Mouse (Mus musculus) midbrain, embryonic 10.5 days (tissue): ENCODE measurements at regions not wholly inside any gene's neighbourhood (a gene's known extent, or its start where the extent isn't known, plus 50 kb on each side); places are given as distances from the start of the nearest gene placed in this dataset.

ENCODE experiments used
- DNase-seq: peaks from one replicate; pipeline ENCODE4 v3.0.0-alpha.2; 2017; ENCODE audit warnings: low spot score
- H3K27ac ChIP-seq: fragments of 300-500 bp; sonication (generic); replicated peaks from 2 replicates; pipeline ENCODE4 v1.5.1; 2016; ENCODE audit warnings: mild to moderate bottlenecking
- H3K27me3 ChIP-seq: fragments of 300-500 bp; sonication (generic); 2 replicates; pipeline ENCODE4 v1.6.1; 2016; ENCODE audit warnings: low read depth, mild to moderate bottlenecking; ENCODE audit not compliant: poor library complexity, severe bottlenecking
- H3K36me3 ChIP-seq: fragments of 300-500 bp; sonication (generic); 2 replicates; pipeline ENCODE4 v1.6.1; 2016; ENCODE audit warnings: mild to moderate bottlenecking, moderate library complexity
- H3K4me1 ChIP-seq: fragments of 300-500 bp; sonication (generic); 2 replicates; pipeline ENCODE4 v1.6.1; 2016
- H3K4me3 ChIP-seq: fragments of 300-500 bp; sonication (generic); 2 replicates; pipeline ENCODE4 v1.5.1; 2016; ENCODE audit warnings: mild to moderate bottlenecking, moderate library complexity
- H3K9me3 ChIP-seq: fragments of 300-500 bp; sonication (generic); replicated peaks from 2 replicates; pipeline ENCODE4 v1.6.1; 2016; ENCODE audit warnings: mild to moderate bottlenecking
- WGBS: fragments of 180-500 bp; shearing (Covaris S2); methylation state at CpG from one replicate; pipeline ENCODE4 v1.1.7; 2016; 5-methylcytosine and 5-hydroxymethylcytosine counted together

DNA sequence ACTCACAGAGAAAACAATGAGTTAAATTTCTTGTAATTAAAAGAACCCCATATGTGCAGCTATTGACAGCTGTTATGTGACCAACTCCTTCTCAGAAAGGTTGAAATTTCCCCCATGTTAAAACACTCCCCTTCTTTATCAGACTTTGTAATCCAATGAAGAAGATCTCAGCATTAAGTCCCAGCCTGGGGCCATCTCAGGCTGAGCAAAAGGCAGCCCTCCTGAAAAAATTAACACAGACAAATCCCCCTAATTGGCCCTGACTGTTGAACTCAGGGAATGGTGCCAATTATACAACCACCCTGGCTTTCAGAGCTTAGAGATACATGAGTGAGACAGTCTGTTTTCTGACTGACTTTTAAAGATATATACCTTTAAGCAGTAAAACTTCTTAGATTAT, 454.9 kb upstream of the Atp11b start:
- Histone ChIP-seq H3K36me3 (no peaks in the 10 kb centered on the region), H3K27ac (no peak overlapping the region), H3K27me3 (no peaks in the 10 kb centered on the region), H3K9me3 (peaks cover 16% of the 10 kb centered on the region; the same call in 1 of the 2 replicates), H3K4me3 (no peak overlapping the region), H3K4me1 (peaks cover 3% of the 10 kb centered on the region; the same call in 1 of the 2 replicates)
- no peak for DNase-seq

DNA sequence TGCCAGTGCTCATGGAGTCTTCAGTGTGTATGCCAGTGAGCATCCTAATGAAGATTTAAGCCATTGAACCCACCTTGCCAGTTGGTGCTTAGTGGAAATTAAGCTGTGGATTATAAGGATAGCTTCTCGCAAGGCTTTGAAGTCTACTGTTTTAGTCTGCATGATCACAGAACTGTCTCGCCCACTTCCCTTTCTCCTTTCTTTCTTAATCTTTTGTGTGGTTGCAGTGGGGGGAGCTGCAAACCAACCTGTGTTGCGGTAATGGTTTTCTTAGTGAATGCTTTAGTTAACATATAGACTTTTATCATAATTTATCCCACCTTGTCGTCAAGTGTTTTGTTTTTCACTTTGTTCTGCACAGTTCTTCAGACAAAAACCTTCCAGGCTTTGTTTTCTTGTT, 447.9 kb upstream of the Atp11b start:
- no peaks in the 10 kb centered on the region for H3K4me1 ChIP-seq
- peaks cover 12% of the 10 kb centered on the region; the same call in 1 of the 2 replicates for H3K9me3 ChIP-seq
- DNase-seq: no peak
- WGBS: 89% methylated on average over 4 of the region's 4 CpGs
- no peaks in the 10 kb centered on the region for H3K36me3 ChIP-seq
- H3K27me3 ChIP-seq: no peaks in the 10 kb centered on the region
- no peak overlapping the region for H3K4me3 ChIP-seq
- no peak overlapping the region for H3K27ac ChIP-seq

DNA sequence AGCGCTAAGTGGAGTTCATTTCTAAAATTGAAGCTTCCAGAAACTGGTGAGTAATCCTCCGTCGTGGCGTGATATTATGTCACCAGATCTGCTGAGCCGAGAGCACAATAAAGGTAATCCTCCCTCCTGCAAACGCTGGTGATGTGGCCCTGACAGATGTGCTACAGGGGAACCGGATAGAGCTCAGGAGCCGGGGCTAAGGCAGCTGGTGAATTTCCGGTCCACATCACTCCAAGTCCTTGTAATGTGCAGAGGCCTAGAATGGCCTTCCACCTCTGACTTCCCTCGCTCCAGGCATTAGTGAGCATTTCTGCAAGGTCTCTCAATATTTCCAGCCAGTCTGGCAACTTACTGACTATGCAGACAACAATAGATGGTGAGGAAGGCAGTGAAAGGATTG, 439.7 kb upstream of the Atp11b start:
- WGBS: 89% methylated on average over 10 of the region's 10 CpGs
- DNase-seq: no peak

GRCm38 (mm10) chr3:35315162-35315561, 438.7 kb upstream of the Atp11b start:
- no peak for DNase-seq
- WGBS: 93% methylated on average over 6 of the region's 6 CpGs

More for the DNA sequence above, 439.7 kb upstream of the Atp11b start:
- Histone ChIP-seq H3K4me3 (no peak overlapping the region), H3K27me3 (no peaks in the 10 kb centered on the region), H3K4me1 (peaks cover 7% of the 10 kb centered on the region), H3K9me3 (no peaks in the 10 kb centered on the region), H3K36me3 (no peaks in the 10 kb centered on the region), H3K27ac (no peak overlapping the region)

GRCm38 (mm10) chr3:35318348-35318747, 435.6 kb upstream of the Atp11b start:
- Histone ChIP-seq H3K9me3 (no peaks in the 10 kb centered on the region), H3K27ac (no peak overlapping the region), H3K4me3 (no peak overlapping the region), H3K27me3 (no peaks in the 10 kb centered on the region), H3K4me1 (peaks cover 45% of the 10 kb centered on the region), H3K36me3 (no peaks in the 10 kb centered on the region)
- 80% methylated on average over 13 of the region's 13 CpGs for WGBS
- no peak for DNase-seq

More at GRCm38 (mm10) chr3:35315162-35315561, 438.7 kb upstream of the Atp11b start:
- Histone ChIP-seq H3K9me3 (no peaks in the 10 kb centered on the region), H3K27ac (no peak overlapping the region), H3K4me3 (no peak overlapping the region), H3K36me3 (no peaks in the 10 kb centered on the region), H3K4me1 (peaks cover 15% of the 10 kb centered on the region), H3K27me3 (no peaks in the 10 kb centered on the region)

DNA sequence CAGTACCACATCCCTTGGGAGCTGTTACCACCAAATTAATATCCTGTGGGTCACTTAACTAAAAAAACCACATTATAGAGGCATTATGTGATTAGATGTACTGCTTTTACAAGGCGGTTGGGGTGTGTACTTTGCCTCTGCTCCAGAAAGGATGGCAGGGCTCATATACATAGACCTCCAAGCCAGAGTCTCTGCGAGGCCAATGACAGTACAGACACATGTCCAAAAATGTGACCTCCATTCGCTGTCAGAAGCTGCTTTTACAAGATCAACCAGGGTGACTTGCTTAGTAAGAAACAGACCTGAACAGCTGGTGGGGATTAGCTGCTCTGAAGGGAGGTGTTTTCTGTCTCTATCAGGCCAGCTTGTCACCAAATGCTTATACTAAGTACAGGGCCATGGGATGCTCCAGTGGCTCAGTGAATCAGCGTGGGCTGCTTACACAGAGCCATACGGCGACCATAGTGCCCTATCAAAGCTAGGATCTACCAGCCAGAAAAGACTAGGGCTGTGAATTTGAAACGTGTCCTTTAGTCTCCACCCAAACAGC, 433.0 kb upstream of the Atp11b start:
- H3K27ac ChIP-seq: peak overlapping the region; percentile 39
- H3K27me3 ChIP-seq: no peaks in the 10 kb centered on the region
- 56% methylated on average over 7 of the region's 7 CpGs for WGBS
- no peak for DNase-seq
- no peaks in the 10 kb centered on the region for H3K36me3 ChIP-seq
- peaks cover 61% of the 10 kb centered on the region for H3K4me1 ChIP-seq
- H3K4me3 ChIP-seq: no peak overlapping the region
- H3K9me3 ChIP-seq: no peaks in the 10 kb centered on the region

DNA sequence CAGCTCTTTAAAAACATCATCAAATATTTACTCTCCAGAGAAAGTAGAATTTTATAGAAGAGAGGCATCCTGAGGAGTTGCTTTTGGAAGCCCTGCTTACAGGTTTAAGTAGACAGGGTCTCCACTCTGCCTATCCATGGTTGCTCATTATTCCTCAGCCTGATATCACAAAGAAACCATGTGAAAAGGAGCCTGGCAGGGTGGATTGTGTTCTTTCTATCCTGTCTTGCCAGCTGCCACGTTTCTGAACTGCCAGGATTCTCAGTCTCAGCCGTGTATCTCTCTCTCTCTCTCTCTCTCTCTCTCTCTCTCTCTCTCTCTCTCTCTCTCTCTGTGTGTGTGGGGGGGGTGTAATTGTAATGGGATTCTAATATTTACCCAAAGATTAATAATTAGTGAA, 431.9 kb upstream of the Atp11b start:
- Histone ChIP-seq H3K9me3 (no peaks in the 10 kb centered on the region), H3K36me3 (no peaks in the 10 kb centered on the region), H3K4me3 (no peak overlapping the region), H3K27me3 (no peaks in the 10 kb centered on the region), H3K27ac (no peak overlapping the region), H3K4me1 (peaks cover 61% of the 10 kb centered on the region)
- 56% methylated on average over 2 of the region's 2 CpGs for WGBS
- no peak for DNase-seq

DNA sequence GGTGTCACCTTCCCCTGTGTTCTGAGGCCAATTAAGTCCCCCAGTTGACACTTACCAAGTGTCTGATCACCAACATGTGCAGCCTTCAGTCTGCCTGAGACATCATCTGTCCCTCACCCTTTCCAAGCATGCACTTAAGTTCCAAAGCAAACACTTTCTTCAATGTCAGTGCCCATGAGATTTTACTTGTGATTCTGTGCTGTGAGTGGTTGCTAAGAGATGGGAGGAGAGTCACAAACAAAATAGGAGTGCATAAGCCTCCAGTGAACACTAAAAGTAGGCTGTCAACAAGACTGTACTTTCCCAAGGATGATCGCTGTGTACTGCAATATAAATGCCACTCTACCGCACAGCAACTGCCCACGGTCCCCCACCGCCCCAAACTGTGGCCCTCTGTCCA, 431.0 kb upstream of the Atp11b start:
- no peak overlapping the region for H3K4me3 ChIP-seq
- peak overlapping the region; percentile 76; the same call in 1 of the 2 replicates for H3K27ac ChIP-seq
- H3K9me3 ChIP-seq: no peaks in the 10 kb centered on the region
- no peak for DNase-seq
- H3K4me1 ChIP-seq: peaks cover 61% of the 10 kb centered on the region
- WGBS: 90% methylated on average over 4 of the region's 4 CpGs
- H3K36me3 ChIP-seq: no peaks in the 10 kb centered on the region
- no peaks in the 10 kb centered on the region for H3K27me3 ChIP-seq

DNA sequence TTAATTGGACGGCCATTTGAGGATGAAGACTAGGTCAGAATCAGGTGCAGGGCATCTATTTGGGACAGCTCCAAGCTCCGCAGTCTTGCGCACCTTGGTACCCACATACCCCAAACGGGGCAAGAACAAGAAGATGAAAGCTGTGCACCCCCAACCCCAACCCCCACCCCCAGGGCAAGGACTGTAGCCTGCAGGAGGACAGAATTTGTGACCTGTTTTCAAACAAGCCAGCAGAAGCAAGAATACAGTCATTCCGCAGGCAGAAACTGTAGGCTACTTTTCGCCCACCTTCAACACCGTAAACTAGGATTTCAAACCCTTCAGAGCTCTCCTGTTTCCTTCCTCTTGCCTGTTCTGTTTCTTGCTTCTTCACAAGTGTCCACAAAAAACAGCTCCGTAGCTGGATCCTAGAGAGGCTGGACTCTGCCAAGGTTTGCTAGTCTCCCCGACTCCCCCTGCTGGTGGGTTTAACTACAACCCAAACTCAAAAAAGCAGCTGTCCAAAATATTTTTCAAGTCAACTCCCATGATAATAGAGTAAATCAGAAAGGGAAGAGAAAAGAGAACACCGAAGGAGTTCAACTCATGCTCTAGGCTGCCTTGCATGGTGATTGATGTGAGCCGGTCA, 430.3 kb upstream of the Atp11b start:
- 75% methylated on average over 11 of the region's 11 CpGs for WGBS
- H3K27me3 ChIP-seq: no peaks in the 10 kb centered on the region
- no peak overlapping the region for H3K4me3 ChIP-seq
- H3K36me3 ChIP-seq: no peaks in the 10 kb centered on the region
- no peaks in the 10 kb centered on the region for H3K9me3 ChIP-seq
- H3K4me1 ChIP-seq: peaks cover 56% of the 10 kb centered on the region
- H3K27ac ChIP-seq: peak overlapping the region; percentile 76
- peak; percentile 56 for DNase-seq

GRCm38 (mm10) chr3:35324186-35324585, 429.7 kb upstream of the Atp11b start:
- Histone ChIP-seq H3K4me3 (no peak overlapping the region), H3K27ac (peak overlapping the region; percentile 76), H3K4me1 (peaks cover 54% of the 10 kb centered on the region), H3K36me3 (no peaks in the 10 kb centered on the region), H3K9me3 (no peaks in the 10 kb centered on the region), H3K27me3 (no peaks in the 10 kb centered on the region)
- WGBS: 46% methylated on average over 11 of the region's 11 CpGs
- DNase-seq: no peak

DNA sequence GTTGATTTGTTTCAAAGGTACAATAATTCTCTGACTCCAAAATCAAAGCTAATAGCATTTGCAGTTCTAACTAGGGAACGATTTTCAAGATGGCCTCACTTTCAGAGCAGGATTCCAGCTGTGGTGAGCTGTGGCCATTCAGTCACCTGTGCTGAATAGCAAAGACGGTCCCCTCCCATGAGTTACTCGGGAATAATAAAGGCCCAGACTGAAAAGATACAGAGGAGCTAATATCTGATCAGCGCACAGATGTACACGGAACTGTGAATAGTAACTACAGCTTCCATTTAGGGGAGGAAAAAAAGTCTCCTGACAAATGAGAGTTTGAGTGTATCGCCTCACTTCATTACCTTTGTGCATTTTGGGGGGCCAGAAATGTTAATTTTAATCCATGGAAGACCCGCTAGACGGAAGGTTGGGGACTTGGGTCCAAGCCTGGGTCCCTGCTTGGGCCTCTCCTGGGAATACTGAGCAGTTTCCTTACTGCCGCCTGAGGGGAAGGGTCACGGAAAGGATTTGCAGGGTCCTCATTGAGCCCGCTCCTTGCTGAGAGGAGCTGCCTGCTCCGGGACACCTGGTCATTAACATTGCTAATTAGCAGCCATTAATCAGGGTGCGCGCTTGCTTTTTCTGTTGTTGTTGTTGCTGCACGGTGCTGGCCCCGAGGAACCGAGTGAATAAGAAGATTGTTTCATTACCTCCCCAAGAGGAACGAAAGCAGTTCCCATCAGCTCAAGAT, 421.2 kb upstream of the Atp11b start:
- H3K4me1 ChIP-seq: peaks cover 38% of the 10 kb centered on the region
- H3K9me3 ChIP-seq: no peaks in the 10 kb centered on the region
- no peaks in the 10 kb centered on the region for H3K27me3 ChIP-seq
- H3K36me3 ChIP-seq: no peaks in the 10 kb centered on the region
- DNase-seq: peak; percentile 61
- WGBS: 5% methylated on average over 18 of the region's 18 CpGs
- H3K4me3 ChIP-seq: peak overlapping the region; percentile 42
- H3K27ac ChIP-seq: peak overlapping the region; percentile 83

DNA sequence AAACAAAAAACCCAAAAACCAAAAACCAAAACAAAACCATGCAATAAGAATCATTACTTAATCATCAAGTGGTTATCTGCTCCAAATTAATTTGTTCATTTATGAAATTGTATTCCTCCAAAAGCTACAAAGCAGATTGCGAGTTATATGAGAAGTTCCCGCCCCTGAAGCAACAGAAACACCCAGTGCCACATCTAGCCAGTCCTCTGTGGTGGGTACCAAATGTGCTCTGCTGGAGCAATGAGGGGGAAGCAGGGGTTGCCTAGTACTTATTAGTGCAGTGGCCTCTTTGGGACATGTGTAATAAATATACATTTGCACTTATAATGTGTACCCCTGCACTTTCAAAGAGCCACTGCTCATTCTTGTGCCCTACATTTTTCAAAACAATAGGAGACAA, 419.9 kb upstream of the Atp11b start:
- H3K27ac ChIP-seq: peak overlapping the region; percentile 73
- WGBS: 50% methylated on average over 2 of the region's 2 CpGs
- no peak for DNase-seq
- H3K4me1 ChIP-seq: peaks cover 38% of the 10 kb centered on the region
- no peaks in the 10 kb centered on the region for H3K9me3 ChIP-seq
- H3K36me3 ChIP-seq: no peaks in the 10 kb centered on the region
- no peak overlapping the region for H3K4me3 ChIP-seq
- no peaks in the 10 kb centered on the region for H3K27me3 ChIP-seq

GRCm38 (mm10) chr3:35334546-35334945, 419.4 kb upstream of the Atp11b start:
- no peak overlapping the region for H3K4me3 ChIP-seq
- H3K27ac ChIP-seq: peak overlapping the region; percentile 73
- H3K4me1 ChIP-seq: peaks cover 40% of the 10 kb centered on the region
- H3K36me3 ChIP-seq: no peaks in the 10 kb centered on the region
- 13% methylated on average over 3 of the region's 3 CpGs for WGBS
- DNase-seq: peak; percentile 35
- H3K9me3 ChIP-seq: no peaks in the 10 kb centered on the region
- H3K27me3 ChIP-seq: no peaks in the 10 kb centered on the region
